Mouse (Mus musculus) heart, embryonic 10.5 days (tissue): ENCODE measurements at regions not wholly inside any gene's neighbourhood (a gene's known extent, or its start where the extent isn't known, plus 50 kb on each side); places are given as distances from the start of the nearest gene placed in this dataset.
A peak's percentile ranks its signal among the peaks of the same experiment; 100 is the strongest.
"Not testable (repeated sequence)": the region's sequence is repeated elsewhere in the genome, so short reads cannot be mapped to it uniquely, and the experiment has no call there.

Experiments used
- DNase-seq: peaks from one replicate; pipeline ENCODE4 v3.0.0-alpha.2; 2017; ENCODE audit warnings: low spot score
- H3K27ac ChIP-seq: fragments of 300-500 bp; sonication (generic); 2 replicates; pipeline ENCODE4 v1.5.1; 2016; ENCODE audit warnings: mild to moderate bottlenecking
- H3K27me3 ChIP-seq: fragments of 300-500 bp; sonication (generic); 2 replicates; pipeline ENCODE4 v1.6.1; 2016; ENCODE audit warnings: mild to moderate bottlenecking; ENCODE audit not compliant: poor library complexity, insufficient read depth, severe bottlenecking
- H3K36me3 ChIP-seq: fragments of 300-500 bp; sonication (generic); 2 replicates; pipeline ENCODE4 v1.6.1; 2016; ENCODE audit warnings: mild to moderate bottlenecking, moderate library complexity
- H3K4me1 ChIP-seq: fragments of 300-500 bp; sonication (generic); 2 replicates; pipeline ENCODE4 v1.6.1; 2016; ENCODE audit warnings: mild to moderate bottlenecking
- H3K4me3 ChIP-seq: fragments of 300-500 bp; sonication (generic); 2 replicates; pipeline ENCODE4 v1.5.1; 2016; ENCODE audit warnings: mild to moderate bottlenecking, moderate library complexity
- H3K9me3 ChIP-seq: fragments of 300-500 bp; sonication (generic); 2 replicates; pipeline ENCODE4 v1.6.1; 2016; ENCODE audit warnings: mild to moderate bottlenecking, moderate library complexity
- WGBS: fragments of 180-500 bp; shearing (Covaris S2); methylation state at CpG from one replicate; pipeline ENCODE4 v1.1.7; 2016; 5-methylcytosine and 5-hydroxymethylcytosine counted together

DNA sequence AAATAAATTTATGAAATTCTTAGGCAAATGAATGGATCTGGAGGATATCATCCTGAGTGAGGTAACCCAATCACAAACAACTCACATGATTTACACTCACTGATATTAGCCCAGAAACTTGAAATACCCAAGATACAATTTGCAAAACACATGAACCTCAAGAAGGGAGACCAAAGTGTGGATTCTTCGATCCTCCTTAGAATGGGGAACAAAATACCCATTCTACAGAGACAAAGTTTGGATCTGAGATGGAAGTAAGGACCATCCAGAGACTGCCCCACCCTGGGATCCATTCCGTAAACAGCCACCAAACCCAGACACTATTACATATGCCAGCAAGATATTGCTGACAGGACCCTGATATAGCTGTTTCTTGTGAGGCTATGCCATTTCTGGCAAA, 971.2 kb downstream of the Agbl1 start:
- H3K4me3 ChIP-seq, H3K4me1 ChIP-seq, H3K36me3 ChIP-seq, H3K9me3 ChIP-seq, H3K27me3 ChIP-seq, H3K27ac ChIP-seq, DNase-seq: not testable (repeated sequence)
- 88% methylated on average over 2 of the region's 2 CpGs for whole genome bisulfite sequencing

DNA sequence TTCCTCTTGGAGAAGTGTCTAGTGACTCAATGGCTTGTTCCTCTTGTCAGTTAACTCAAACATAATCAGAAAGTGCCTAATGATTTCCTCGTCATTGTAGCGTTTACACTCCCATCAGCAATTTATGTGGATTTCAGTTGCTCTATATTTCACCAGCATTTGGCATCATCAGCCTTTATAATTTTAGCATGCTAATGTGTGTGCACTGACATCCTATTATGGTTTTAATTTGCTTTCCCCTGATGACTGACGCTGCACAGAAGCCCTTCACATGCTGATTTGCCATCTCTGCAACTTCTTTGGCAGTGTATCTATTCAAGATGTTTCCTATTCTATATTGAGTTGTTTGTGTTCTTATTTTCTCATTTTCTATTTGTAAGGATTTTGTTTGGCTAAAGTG, 975.9 kb downstream of the Agbl1 start:
- WGBS, result 77% methylated on average over 3 of the region's 3 CpGs
- Histone ChIP-seq H3K27ac (no peak overlapping the region), H3K36me3 (no peaks in the 10 kb centered on the region), H3K27me3 (no peaks in the 10 kb centered on the region), H3K4me1 (no peaks in the 10 kb centered on the region), H3K9me3 (no peaks in the 10 kb centered on the region), H3K4me3 (no peak overlapping the region)
- DNase-seq, result no peak

- 68% methylated on average over 1 of the region's 1 CpGs for WGBS
- H3K27ac ChIP-seq, result no peak overlapping the region
- H3K36me3 ChIP-seq, result no peaks in the 10 kb centered on the region
- no peaks in the 10 kb centered on the region for H3K9me3 ChIP-seq
- H3K4me1 ChIP-seq, result no peaks in the 10 kb centered on the region
- H3K4me3 ChIP-seq, result no peak overlapping the region
- DNase-seq, result no peak
- H3K27me3 ChIP-seq, result no peaks in the 10 kb centered on the region
These were observed 1019.7 kb downstream of the Agbl1 start for GRCm38 (mm10) chr7:77249391-77249790.

GRCm38 (mm10) chr7:77287657-77288056, 1058.0 kb downstream of the Agbl1 start:
- WGBS, result 61% methylated on average over 4 of the region's 4 CpGs
- Histone ChIP-seq H3K4me1 (no peaks in the 10 kb centered on the region), H3K27me3 (no peaks in the 10 kb centered on the region), H3K4me3 (no peak overlapping the region), H3K36me3 (no peaks in the 10 kb centered on the region), H3K9me3 (no peaks in the 10 kb centered on the region), H3K27ac (no peak overlapping the region)
- no peak for DNase-seq

GRCm38 (mm10) chr7:77294984-77295642, 1065.4 kb downstream of the Agbl1 start:
- Histone ChIP-seq H3K9me3 (no peaks in the 10 kb centered on the region), H3K27ac (no peak overlapping the region), H3K4me3 (no peak overlapping the region), H3K4me1 (no peaks in the 10 kb centered on the region), H3K36me3 (no peaks in the 10 kb centered on the region), H3K27me3 (no peaks in the 10 kb centered on the region)
- 31% methylated on average over 5 of the region's 5 CpGs for WGBS
- DNase-seq, result no peak

DNA sequence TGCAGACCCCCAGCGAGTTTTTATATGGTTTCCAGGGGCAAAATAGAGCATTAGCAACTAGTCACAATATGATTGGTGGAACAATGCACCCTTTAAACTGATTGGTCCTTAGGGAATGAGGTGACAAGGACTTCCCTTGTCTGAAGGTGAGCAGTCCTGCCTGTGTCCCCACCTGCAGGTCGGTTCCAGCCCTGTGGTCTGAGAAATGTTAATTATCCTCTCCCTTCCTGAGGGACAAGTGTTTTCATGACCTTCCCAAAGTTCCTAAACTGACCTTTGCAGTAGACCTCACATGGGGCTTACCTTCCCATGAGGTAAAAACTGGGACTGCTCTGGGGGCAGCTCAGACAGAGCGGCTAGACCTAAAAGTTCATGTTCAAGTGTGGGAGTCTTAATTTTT, 1073.5 kb downstream of the Agbl1 start:
- Histone ChIP-seq H3K27ac (no peak overlapping the region; the same call in 1 of the 2 replicates), H3K27me3 (no peaks in the 10 kb centered on the region), H3K36me3 (no peaks in the 10 kb centered on the region), H3K4me3 (no peak overlapping the region; the same call in 1 of the 2 replicates), H3K4me1 (no peaks in the 10 kb centered on the region), H3K9me3 (no peaks in the 10 kb centered on the region)
- WGBS, result 42% methylated on average over 3 of the region's 3 CpGs
- DNase-seq, result no peak

DNA sequence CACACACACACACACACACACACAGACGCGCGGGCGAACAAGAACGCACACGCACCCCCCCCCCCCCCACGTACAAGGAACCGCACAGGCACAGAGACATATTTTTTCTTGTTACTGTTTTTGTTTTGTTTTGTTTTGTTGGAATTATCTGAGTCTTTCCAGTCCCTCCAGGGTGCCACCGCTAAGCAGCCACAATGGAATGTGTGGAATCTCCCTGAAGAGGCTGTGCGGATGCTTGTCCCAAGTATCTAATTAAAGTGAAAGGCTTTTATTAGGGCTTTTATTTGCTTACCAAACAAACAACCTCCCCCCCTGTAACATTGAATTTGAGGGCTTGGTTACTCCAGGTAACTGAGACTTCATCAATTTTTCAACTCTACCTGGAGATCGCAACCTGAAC, 1074.2 kb downstream of the Agbl1 start:
- H3K4me1 ChIP-seq, result no peaks in the 10 kb centered on the region
- no peaks in the 10 kb centered on the region for H3K36me3 ChIP-seq
- H3K4me3 ChIP-seq, result peak overlapping the region; percentile 42
- H3K27me3 ChIP-seq, result no peaks in the 10 kb centered on the region
- no peaks in the 10 kb centered on the region for H3K9me3 ChIP-seq
- WGBS, result 8% methylated on average over 11 of the region's 11 CpGs
- H3K27ac ChIP-seq, result peak overlapping the region; percentile 52; the same call in 1 of the 2 replicates
- DNase-seq, result no peak

GRCm38 (mm10) chr7:77305471-77305870, 1075.8 kb downstream of the Agbl1 start:
- Histone ChIP-seq H3K36me3 (no peaks in the 10 kb centered on the region), H3K27ac (no peak overlapping the region), H3K27me3 (no peaks in the 10 kb centered on the region), H3K4me1 (no peaks in the 10 kb centered on the region), H3K9me3 (no peaks in the 10 kb centered on the region), H3K4me3 (no peak overlapping the region)
- 77% methylated on average over 3 of the region's 3 CpGs for WGBS
- no peak for DNase-seq

GRCm38 (mm10) chr7:77311661-77312060, 1082.0 kb downstream of the Agbl1 start:
- H3K27me3 ChIP-seq, result no peaks in the 10 kb centered on the region
- H3K4me3 ChIP-seq, result no peak overlapping the region
- H3K36me3 ChIP-seq, result no peaks in the 10 kb centered on the region
- no peak for DNase-seq
- H3K27ac ChIP-seq, result no peak overlapping the region
- WGBS, result 78% methylated on average over 2 of the region's 2 CpGs
- H3K4me1 ChIP-seq, result no peaks in the 10 kb centered on the region
- no peaks in the 10 kb centered on the region for H3K9me3 ChIP-seq

DNA sequence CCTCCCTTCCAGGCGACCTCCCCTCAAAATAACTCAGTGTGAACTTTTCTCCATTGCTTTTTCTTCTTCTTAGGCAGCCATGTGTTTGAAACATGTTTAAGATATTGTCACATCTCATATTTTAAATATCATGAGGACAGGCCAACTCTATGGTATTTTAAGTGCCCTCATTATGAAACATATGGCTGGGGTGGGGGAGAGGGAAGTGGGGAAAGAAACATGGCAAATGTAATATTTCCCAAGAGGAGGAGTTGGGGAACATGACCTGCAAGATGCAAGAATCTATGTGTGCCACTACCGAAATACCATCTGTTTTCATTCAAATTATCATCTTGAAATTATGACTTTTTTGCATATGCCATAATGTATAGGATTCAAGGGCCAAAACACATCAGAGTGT, 1095.5 kb downstream of the Agbl1 start:
- H3K27me3 ChIP-seq, result no peaks in the 10 kb centered on the region
- 65% methylated on average over 2 of the region's 2 CpGs for WGBS

DNA sequence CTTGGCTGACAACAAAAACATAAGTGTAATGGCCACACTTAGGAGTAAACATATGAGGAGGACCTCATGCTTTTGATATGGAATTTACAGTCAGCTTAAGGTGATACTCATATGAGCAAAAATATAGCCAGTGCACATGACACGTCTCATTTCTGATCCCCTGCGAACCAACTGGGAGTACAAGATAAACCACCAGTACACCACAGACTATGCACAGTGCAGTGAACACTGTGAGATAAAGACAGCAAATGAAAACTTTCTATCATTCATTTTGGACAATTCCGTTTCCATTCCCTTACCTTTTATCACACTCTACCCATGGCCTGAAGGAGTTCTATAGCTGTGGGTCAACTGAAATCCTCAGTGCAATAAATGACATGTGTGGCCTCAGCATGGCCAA, 1097.1 kb downstream of the Agbl1 start:
- no peak for DNase-seq
- no peaks in the 10 kb centered on the region for H3K4me1 ChIP-seq
- WGBS, result 82% methylated on average over 3 of the region's 3 CpGs

More for the DNA sequence above, 1095.5 kb downstream of the Agbl1 start:
- no peaks in the 10 kb centered on the region for H3K4me1 ChIP-seq
- H3K36me3 ChIP-seq, result no peaks in the 10 kb centered on the region
- H3K27ac ChIP-seq, result no peak overlapping the region
- no peak overlapping the region for H3K4me3 ChIP-seq
- no peak for DNase-seq
- no peaks in the 10 kb centered on the region for H3K9me3 ChIP-seq

DNA sequence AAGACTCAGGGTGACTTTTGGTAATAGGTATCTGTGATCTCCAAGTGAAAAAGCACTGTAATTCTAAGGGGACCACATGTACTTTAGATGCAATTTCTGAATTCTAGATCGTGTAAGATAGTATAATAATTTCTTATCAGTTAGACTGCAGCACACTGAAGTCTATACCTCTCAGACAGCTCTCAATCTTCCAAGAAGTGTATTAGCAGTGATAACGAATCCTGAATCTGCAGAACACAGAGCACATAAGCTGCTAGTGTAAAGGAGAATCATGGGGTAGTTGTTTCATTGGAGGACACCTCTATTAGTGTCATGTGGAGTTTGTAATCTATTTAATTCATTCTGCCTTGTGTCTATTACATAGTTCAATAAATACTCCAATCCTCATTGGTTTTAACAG, 1097.8 kb downstream of the Agbl1 start:
- 62% methylated on average over 2 of the region's 2 CpGs for WGBS
- DNase-seq, result no peak
- Histone ChIP-seq H3K4me3 (no peak overlapping the region), H3K4me1 (no peaks in the 10 kb centered on the region), H3K9me3 (no peaks in the 10 kb centered on the region), H3K27me3 (no peaks in the 10 kb centered on the region), H3K36me3 (no peaks in the 10 kb centered on the region), H3K27ac (no peak overlapping the region)

More for the DNA sequence above, 1097.1 kb downstream of the Agbl1 start:
- H3K27ac ChIP-seq, result no peak overlapping the region
- H3K9me3 ChIP-seq, result no peaks in the 10 kb centered on the region
- no peaks in the 10 kb centered on the region for H3K27me3 ChIP-seq
- H3K36me3 ChIP-seq, result no peaks in the 10 kb centered on the region
- no peak overlapping the region for H3K4me3 ChIP-seq

GRCm38 (mm10) chr7:77338630-77339029, 1108.9 kb downstream of the Agbl1 start:
- Histone ChIP-seq H3K4me3 (no peak overlapping the region), H3K27me3 (no peaks in the 10 kb centered on the region), H3K9me3 (no peaks in the 10 kb centered on the region), H3K4me1 (no peaks in the 10 kb centered on the region), H3K36me3 (no peaks in the 10 kb centered on the region), H3K27ac (no peak overlapping the region)
- WGBS, result 74% methylated on average over 4 of the region's 4 CpGs
- DNase-seq, result no peak
